ENCODE assay signal across 15 mouse cellular contexts in the genomic region with DNA sequence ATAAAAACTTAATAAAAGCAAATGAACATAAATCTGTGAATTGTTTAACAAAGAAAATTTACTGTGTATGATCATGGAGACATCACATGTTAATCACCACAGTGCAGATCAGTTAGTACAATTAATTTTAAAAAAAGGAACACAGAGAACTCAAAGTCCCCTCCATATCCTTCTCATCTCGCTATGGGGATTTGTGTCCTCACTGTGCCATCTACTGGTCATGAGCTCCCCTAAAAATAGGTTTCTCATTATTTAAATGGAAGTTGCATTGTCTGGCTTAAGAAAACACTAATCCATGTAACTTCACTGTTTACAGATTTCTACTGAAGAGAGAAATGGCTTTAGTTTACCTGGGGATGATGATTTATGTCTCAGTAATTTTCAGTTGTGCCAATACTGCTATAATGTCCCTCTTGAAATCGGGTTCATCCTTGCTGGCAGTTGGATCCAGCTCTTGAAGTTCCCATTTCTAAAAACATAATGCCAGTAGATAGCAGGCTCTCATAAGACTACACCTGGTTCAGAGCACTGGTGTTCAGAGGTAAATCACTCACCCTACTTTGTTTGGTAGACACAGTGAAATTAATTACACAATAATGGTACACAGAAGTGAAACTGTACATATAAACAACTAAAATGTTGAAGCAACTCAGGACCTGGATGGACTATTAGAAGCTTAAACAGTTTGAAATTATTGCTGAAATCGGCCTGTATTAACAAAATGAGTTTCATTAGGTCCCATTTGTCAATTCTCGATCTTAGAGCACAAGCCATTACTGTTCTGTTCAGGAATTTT.
"Had no signal": no experiment of that assay in that cellular context is flagged by ENCODE, and none has a peak within 500 bp of the region (broad histone marks: within the 10 kb centered on the region; RNA-seq: fewer than 3 reads in every experiment).

No protein-coding gene starts in this region.

- H3K9ac ChIP-seq: limb, embryonic 13.5 days; liver, embryonic 15.5 days; lung, embryonic 14.5 days; midbrain, embryonic 13.5 days; neural tube, embryonic 15.5 days had no signal

- H3K27me3 ChIP-seq: limb, embryonic 13.5 days; liver, embryonic 15.5 days; midbrain, embryonic 13.5 days; neural tube, embryonic 15.5 days had no signal

- H3K4me1 ChIP-seq: limb, embryonic 13.5 days; liver, embryonic 15.5 days; midbrain, embryonic 13.5 days; neural tube, embryonic 15.5 days had no signal

- H3K9me3 ChIP-seq: limb, embryonic 13.5 days; liver, embryonic 15.5 days had no signal

- H3K4me2 ChIP-seq: limb, embryonic 13.5 days; liver, embryonic 15.5 days; lung, embryonic 14.5 days; midbrain, embryonic 13.5 days; neural tube, embryonic 15.5 days had no signal

- DNase-seq: kidney, adult 8-10 months; kidney, postnatal 25 days; layer of hippocampus, adult 9-11 months; left cerebral cortex, postnatal 4 days; lung, embryonic 14.5 days; lung, postnatal 10 days; right cerebral cortex, adult 18-20 months; right cerebral cortex, postnatal 25 days; thymus, adult 18-20 months had no signal

- H3K36me3 ChIP-seq: limb, embryonic 13.5 days; liver, embryonic 15.5 days; midbrain, embryonic 13.5 days; neural tube, embryonic 15.5 days had no signal

- ATAC-seq: intestine, postnatal 0 days; midbrain, embryonic 13.5 days had no signal

- H3K27ac ChIP-seq: limb, embryonic 13.5 days; liver, embryonic 15.5 days; macrophage; midbrain, embryonic 13.5 days; neural tube, embryonic 15.5 days had no signal

- H3K4me3 ChIP-seq: limb, embryonic 13.5 days; liver, embryonic 15.5 days; midbrain, embryonic 13.5 days; neural tube, embryonic 15.5 days had no signal
